Mouse (Mus musculus) layer of hippocampus, postnatal 25 days (tissue): Measurements from ENCODE around the gene Xiap. TPM values are rescaled to one million over a fixed set of nuclear protein-coding genes. Genes with fewer than 3 reads are reported as not detected.
A peak's percentile ranks its signal among the peaks of the same experiment; 100 is the strongest.

Experiments used
- DNase-seq, 2 experiments: peaks; one replicate each; pipeline ENCODE4 v3.0.0; 2022; ENCODE audit warnings: mixed read lengths in 2 of 2, low spot score in 1 of 2; ENCODE audit errors: extremely low spot score in 1 of 2
- total RNA-seq, 2 experiments: library from RNA; stranded (reverse); gene quantifications; 2 replicates each; pipeline ENCODE4 v1.2.3; 2021

Gene Xiap
- total RNA-seq, 2 experiments from 2014 or later = 51.0 to 55.6 TPM

GRCm38 (mm10) chrX:42068875-42069257 is 9.4 kb downstream of the Xiap start:
- DNase-seq = no peak

GRCm38 (mm10) chrX:42087731-42088130 is 28.3 kb downstream of the Xiap start:
- DNase-seq = no peak

- DNase-seq = no peak
Observed at GRCm38 (mm10) chrX:42088136-42088535, 28.7 kb downstream of the Xiap start.

- no peak for DNase-seq
Observed at GRCm38 (mm10) chrX:42107137-42107536, 47.7 kb downstream of the Xiap start.

GRCm38 (mm10) chrX:42110585-42110984 is 51.1 kb downstream of the Xiap start:
- DNase-seq = no peak

- DNase-seq = no peak
Observed at GRCm38 (mm10) chrX:42119442-42120048, 60.1 kb downstream of the Xiap start.

- DNase-seq = no peak
Observed at GRCm38 (mm10) chrX:42124963-42125697, 65.7 kb downstream of the Xiap start.

GRCm38 (mm10) chrX:42139882-42140281 is 80.4 kb downstream of the Xiap start:
- DNase-seq = no peak

- no peak for DNase-seq
Observed at GRCm38 (mm10) chrX:42142620-42143019, 83.1 kb downstream of the Xiap start.

- no peak for DNase-seq
Observed at GRCm38 (mm10) chrX:42143991-42144390, 84.5 kb downstream of the Xiap start.

GRCm38 (mm10) chrX:42148016-42148451 is 88.6 kb downstream of the Xiap start:
- no peak for DNase-seq

GRCm38 (mm10) chrX:42148788-42149556 is 89.5 kb downstream of the Xiap start, which contains the start of gene Stag2:
Gene Stag2 (plus strand): TSS chrX:42149317.
- peak; percentile 67 to 76 for DNase-seq

GRCm38 (mm10) chrX:42149557-42150345 is 90.3 kb downstream of the Xiap start:
- DNase-seq = peak; percentile 9 to 19

- peak; percentile 44 to 57 for DNase-seq
Observed at GRCm38 (mm10) chrX:42150346-42151023, 91.0 kb downstream of the Xiap start.

- peak in 1 of 2 experiments; percentile 7 for DNase-seq
Observed at GRCm38 (mm10) chrX:42151024-42151754, 91.7 kb downstream of the Xiap start.

- DNase-seq = peak; percentile 30 to 39
Observed at GRCm38 (mm10) chrX:42151903-42152369, 92.5 kb downstream of the Xiap start.

GRCm38 (mm10) chrX:42153056-42153455 is 93.6 kb downstream of the Xiap start:
- no peak for DNase-seq
